Mouse (Mus musculus): Measurements from ENCODE around the gene Cnpy4. TPM values are rescaled to one million over a fixed set of nuclear protein-coding genes. Genes with fewer than 3 reads are reported as not detected.

Gene Cnpy4
- 10 to 100 TPM; 13.0 to 16.3 TPM for total RNA-seq (2021)
- long read RNA-seq, experiment 1, transcript Cnpy4-202 (6 exons, 1,855 nt) = major isoform, 8 of 11 reads
- long read RNA-seq, experiment 1, partial matches to known transcripts = 2 of 11 reads
- long read RNA-seq, experiment 1, other reads (novel, unspliced or antisense) = 1 of 11 reads
- long read RNA-seq, experiment 2, transcript Cnpy4-202 (6 exons, 1,855 nt) = major isoform, 10 of 12 reads
- long read RNA-seq, experiment 2, partial matches to known transcripts = 2 of 12 reads
- long read RNA-seq, experiment 2, other reads (novel, unspliced or antisense) = 0 of 12 reads

GRCm38 (mm10) chr5:138186950-138187638, at the start of gene Cnpy4, which contains the start of gene Taf6:
TSS of gene Cnpy4 (plus strand) at chr5:138187485.
TSS of gene Taf6 (minus strand) at chr5:138187451.
- peak; percentile 74 to 82 for DNase-seq (ENCODE audit: low spot score in 2 of 2)

GRCm38 (mm10) chr5:138137935-138138549, 49.2 kb upstream of the Cnpy4 start:
- peak in 1 of 2 experiments; percentile 48 for DNase-seq (ENCODE audit: low spot score in 2 of 2)

- DNase-seq (ENCODE audit: low spot score in 2 of 2) = no peak
These were observed 48.7 kb upstream of the Cnpy4 start for GRCm38 (mm10) chr5:138138585-138138984.

GRCm38 (mm10) chr5:138154390-138154789, 32.9 kb upstream of the Cnpy4 start:
- no peak for DNase-seq (ENCODE audit: low spot score in 2 of 2)

- peak; percentile 85 to 91 for DNase-seq (ENCODE audit: low spot score in 2 of 2)
These were observed 31.8 kb upstream of the Cnpy4 start, which contains the start of gene Zfp113 for GRCm38 (mm10) chr5:138155443-138155976. TSS of gene Zfp113 (minus strand) at chr5:138155744.

- DNase-seq (ENCODE audit: low spot score in 2 of 2) = no peak
These were observed 27.0 kb upstream of the Cnpy4 start for GRCm38 (mm10) chr5:138160224-138160762.

GRCm38 (mm10) chr5:138160842-138161665, 26.2 kb upstream of the Cnpy4 start, which contains the start of gene Cops6:
TSS of gene Cops6 (plus strand) at chr5:138161071.
- DNase-seq (ENCODE audit: low spot score in 2 of 2) = peak; percentile 97 to 98

- DNase-seq (ENCODE audit: low spot score in 2 of 2) = no peak
These were observed 24.2 kb upstream of the Cnpy4 start for GRCm38 (mm10) chr5:138163046-138163445.

- no peak for DNase-seq (ENCODE audit: low spot score in 2 of 2)
These were observed 23.7 kb upstream of the Cnpy4 start for GRCm38 (mm10) chr5:138163610-138164009.

- DNase-seq (ENCODE audit: low spot score in 2 of 2) = no peak
These were observed 21.7 kb upstream of the Cnpy4 start for GRCm38 (mm10) chr5:138165594-138165993.

- DNase-seq (ENCODE audit: low spot score in 2 of 2) = peak; percentile 96 to 97
These were observed 16.2 kb upstream of the Cnpy4 start for GRCm38 (mm10) chr5:138170936-138171561.

- peak; percentile 96 to 97 for DNase-seq (ENCODE audit: low spot score in 2 of 2)
These were observed 15.4 kb upstream of the Cnpy4 start, which contains the start of the genes Ap4m1 and Mcm7 for GRCm38 (mm10) chr5:138171695-138172491. TSS of gene Ap4m1 (plus strand) at chr5:138172002. TSS of gene Mcm7 (minus strand) at chr5:138172422.

- no peak for DNase-seq (ENCODE audit: low spot score in 2 of 2)
These were observed 14.1 kb upstream of the Cnpy4 start for GRCm38 (mm10) chr5:138173217-138173616.

- peak; percentile 67 to 76 for DNase-seq (ENCODE audit: low spot score in 2 of 2)
These were observed 499 bp downstream of the Cnpy4 start for GRCm38 (mm10) chr5:138187661-138188306.

- peak; percentile 83 to 84 for DNase-seq (ENCODE audit: low spot score in 2 of 2)
These were observed 6.8 kb downstream of the Cnpy4 start, which contains the start of gene Mblac1 for GRCm38 (mm10) chr5:138193771-138194727. TSS of gene Mblac1 (plus strand) at chr5:138194314.

GRCm38 (mm10) chr5:138194755-138195345, 7.6 kb downstream of the Cnpy4 start:
- peak; percentile 32 to 36 for DNase-seq (ENCODE audit: low spot score in 2 of 2)

GRCm38 (mm10) chr5:138195463-138195862, 8.2 kb downstream of the Cnpy4 start:
- DNase-seq (ENCODE audit: low spot score in 2 of 2) = no peak

Data from left cerebral cortex, adult 18-20 months (tissue).